Mouse (Mus musculus): ENCODE data around the gene Dhtkd1.

Gene Dhtkd1

GRCm38 (mm10) chr2:5930291-5931054 lies 12.1 kb downstream of the Dhtkd1 start:
- no peak for DNase-seq

DNA sequence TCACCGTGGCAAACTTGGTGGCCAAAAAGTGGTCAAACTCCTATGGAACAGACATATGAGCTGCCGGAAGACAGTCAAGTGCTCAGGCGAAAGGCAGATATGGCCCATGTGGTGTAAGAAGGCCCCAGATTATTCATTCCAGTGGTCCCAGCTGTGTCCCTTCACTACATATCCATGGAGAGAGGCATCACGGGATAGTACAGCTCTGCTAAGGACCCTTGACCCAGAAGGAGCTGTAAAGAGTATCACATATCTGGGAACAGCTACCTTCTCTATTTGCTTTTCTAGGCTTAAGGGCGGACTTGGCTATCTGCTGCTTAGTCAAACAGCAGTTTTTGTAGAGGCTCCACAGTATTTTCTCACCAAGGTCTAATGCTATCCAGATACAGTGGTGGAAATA lies 12.8 kb downstream of the Dhtkd1 start:
- no peak for DNase-seq

DNA sequence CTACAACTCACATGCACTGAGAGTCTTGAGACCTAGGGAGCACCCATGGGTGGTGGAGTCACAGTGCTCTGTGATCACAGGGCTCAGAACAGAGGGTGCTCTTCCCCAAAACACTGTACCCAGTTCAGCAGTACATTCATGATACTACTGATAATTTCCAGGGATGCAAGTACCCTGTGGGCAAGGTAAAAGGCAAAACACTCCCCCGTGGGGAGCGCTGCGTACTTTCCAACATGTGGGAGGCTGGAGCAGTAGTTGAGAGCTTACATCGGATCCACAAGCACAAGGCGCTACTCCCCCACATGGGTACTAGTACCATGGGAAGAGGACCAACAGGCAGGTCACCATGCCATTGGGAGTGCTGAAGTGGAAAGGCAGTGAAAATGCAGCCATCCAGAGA lies 15.1 kb downstream of the Dhtkd1 start:
- DNase-seq = no peak

DNA sequence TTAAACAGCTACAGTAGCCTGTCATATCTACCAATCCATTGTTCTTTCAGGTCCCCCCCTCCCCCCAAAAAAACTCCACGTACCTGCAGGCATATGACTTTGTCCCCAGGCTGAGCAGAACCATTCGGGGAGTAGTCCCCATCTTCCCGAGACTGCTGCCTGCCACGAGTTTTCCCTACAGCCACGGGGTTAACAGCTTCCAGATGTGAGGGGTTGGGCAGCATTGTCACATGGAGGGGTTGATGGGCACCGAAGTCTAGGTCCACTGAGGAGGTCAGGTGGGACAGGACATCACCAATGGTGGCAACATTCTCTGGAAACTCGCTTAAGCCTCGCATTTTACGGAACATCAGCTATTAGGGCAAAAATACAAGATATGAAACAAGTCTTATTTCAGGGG lies 18.8 kb downstream of the Dhtkd1 start:
- no peak for DNase-seq

GRCm38 (mm10) chr2:5922823-5923222 lies 19.8 kb downstream of the Dhtkd1 start:
- no peak for DNase-seq

DNA sequence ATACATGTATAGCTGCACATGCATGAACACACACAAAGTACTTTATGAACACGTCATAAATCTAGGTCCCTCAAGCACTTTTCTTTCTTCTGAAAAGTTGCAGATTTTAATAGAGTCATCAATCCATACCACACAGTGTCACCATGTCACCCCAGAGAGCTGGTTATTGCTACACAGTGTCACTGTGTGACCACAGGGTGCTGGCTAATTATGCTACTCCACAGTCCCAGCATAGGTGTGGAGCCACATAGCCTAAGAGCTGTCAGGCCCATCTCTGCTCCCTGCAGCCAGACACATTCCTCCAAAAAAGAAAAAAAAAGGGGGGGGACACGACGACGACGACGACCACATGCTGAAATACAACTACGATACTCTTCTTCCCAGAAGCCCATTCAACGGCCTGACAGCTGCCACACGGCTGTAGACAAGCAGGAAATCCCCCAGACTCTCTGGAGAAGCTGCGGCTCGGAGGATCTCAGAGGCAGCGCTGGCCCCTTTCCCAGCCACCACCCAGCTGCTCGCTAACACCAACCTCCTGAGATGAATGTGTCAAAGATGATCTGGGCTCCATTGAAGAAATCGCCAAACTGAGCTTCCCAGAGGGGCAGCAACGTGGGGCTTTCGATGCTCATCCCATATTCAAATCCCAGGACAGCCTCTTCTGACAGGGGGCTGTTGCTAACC lies 31.2 kb downstream of the Dhtkd1 start:
- no peak for DNase-seq

DNA sequence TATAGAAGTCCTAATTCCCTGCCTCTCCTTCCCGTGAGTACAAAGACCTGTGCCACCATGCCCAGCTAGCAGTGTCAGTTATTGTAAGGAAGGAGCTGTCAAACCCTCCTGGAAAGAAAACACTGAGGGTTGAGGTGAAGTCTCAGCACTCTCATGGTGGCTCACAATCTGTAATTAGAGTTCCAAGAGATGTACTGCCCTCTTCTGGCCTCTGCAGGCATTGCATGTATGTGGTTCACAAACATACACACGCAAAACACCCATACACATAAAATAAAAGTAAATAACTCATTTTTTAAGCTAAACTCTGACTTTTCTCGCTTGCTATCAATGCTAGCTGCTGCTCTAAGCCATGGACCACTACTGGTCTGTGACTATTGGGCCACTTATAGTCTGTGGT lies 36.0 kb downstream of the Dhtkd1 start:
- DNase-seq = no peak

DNA sequence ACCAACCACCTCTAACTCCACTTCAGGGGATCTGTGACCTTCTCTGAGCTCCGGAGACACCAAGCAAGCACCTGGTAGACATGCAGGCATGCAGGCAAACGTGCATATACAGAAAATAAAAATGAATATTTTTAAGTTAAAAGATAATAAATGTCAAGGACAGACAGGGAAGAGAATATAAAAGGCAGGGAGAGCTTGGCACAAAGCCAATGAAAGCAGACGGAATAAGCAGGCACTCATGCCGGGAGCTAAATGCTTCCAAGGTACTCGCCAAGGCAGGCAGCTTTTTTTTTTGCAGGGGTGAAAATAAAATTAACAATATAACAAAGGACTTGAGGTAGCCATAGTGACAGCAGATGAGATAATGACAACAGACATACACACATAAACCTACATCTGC lies 36.5 kb downstream of the Dhtkd1 start:
- peak; percentile 43 for DNase-seq

GRCm38 (mm10) chr2:5900145-5900544 lies 42.4 kb downstream of the Dhtkd1 start:
- DNase-seq = no peak

- peak; percentile 99 for DNase-seq
These were observed 47.6 kb downstream of the Dhtkd1 start, which contains the start of gene Sec61a2 for GRCm38 (mm10) chr2:5894843-5895570. Gene Sec61a2, minus strand, starts transcription at chr2:5895432.

GRCm38 (mm10) chr2:5894296-5894695 lies 48.3 kb downstream of the Dhtkd1 start:
- no peak for DNase-seq

DNA sequence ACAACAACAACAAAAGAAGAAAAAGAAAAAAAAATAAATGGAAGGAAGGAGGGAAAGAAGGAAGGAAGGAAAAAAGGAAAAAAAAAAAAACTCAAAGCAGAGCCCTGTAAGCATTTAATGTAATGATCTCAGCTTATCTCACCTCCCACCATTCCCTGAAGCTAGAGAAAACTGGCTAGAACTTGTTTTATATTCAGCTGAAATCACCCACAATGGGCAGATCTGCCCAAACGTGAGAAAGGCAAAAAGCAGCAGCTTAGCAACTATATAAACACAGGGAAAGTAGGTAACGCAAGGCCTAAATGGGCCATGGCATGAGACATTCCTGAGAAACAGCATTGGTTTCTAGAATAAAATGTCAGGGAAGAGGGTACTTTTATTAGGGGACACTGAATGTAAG lies 53.2 kb downstream of the Dhtkd1 start:
- no peak for DNase-seq

DNA sequence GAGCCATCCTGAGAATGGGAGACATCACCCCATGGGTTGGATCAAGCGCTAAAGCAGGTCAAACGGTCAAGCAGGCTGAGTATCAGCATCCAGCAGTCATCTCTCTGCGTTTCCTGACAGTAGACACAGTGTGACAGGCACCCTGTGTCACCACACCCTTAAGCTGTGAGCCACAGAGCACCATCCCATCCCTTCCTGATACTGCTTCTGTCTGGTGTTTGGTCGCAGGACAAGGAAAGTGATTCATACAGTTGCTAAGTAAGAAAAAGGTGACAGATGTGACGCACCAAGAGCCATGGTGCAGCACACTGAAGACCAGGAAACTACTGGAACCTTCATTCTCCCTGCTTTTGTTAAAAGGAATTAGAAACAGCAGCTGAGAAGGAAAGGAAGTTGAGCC lies 53.7 kb downstream of the Dhtkd1 start:
- DNase-seq = no peak

GRCm38 (mm10) chr2:5877446-5877845 lies 65.1 kb downstream of the Dhtkd1 start:
- no peak for DNase-seq

- DNase-seq = no peak
These were observed 72.8 kb downstream of the Dhtkd1 start for GRCm38 (mm10) chr2:5869746-5870145.

DNA sequence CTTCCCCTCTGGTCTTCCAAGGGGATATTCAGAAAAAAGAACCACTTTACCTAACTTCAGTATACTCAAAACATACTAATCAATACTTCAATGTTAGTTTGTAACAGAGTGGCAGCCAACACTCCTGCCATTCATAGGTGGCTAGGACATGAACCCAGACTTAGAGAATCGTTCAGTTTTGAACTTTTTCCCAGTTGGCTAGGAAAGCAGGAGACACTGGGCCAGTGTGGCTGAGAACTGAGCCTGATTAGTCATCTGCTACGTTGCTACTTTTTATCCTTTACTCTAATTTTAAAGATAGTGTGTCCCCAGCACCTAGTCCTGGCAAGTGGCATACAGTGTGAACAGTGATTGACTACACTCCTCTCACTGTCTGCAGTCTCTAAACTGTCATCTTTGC lies 74.9 kb downstream of the Dhtkd1 start:
- no peak for DNase-seq

- DNase-seq = no peak
These were observed 79.8 kb downstream of the Dhtkd1 start, which contains the start of gene Gm13199 for GRCm38 (mm10) chr2:5862834-5863233. Gene Gm13199, minus strand, starts transcription at chr2:5862934.

- DNase-seq = no peak
These were observed 90.7 kb downstream of the Dhtkd1 start for GRCm38 (mm10) chr2:5851866-5852265.

GRCm38 (mm10) chr2:5851116-5851515 lies 91.5 kb downstream of the Dhtkd1 start:
- DNase-seq = no peak
